Mouse (Mus musculus) hindbrain, embryonic 13.5 days (tissue): ENCODE data around the gene Mospd1. TPM values are rescaled to one million over a fixed set of nuclear protein-coding genes. Genes with fewer than 3 reads are reported as not detected.

ENCODE experiments used
- ATAC-seq: fragments of 200-750 bp; cut with Nextera tagmentation; 2 replicates; pipeline ENCODE4 v1.8.0; 2017; ENCODE audit warnings: moderate TSS enrichment; ENCODE audit not compliant: low FRiP score
- H3K27ac ChIP-seq: fragments of 300-500 bp; sonication (generic); 2 replicates; pipeline ENCODE4 v1.5.1; 2015; ENCODE audit warnings: inconsistent platforms, mild to moderate bottlenecking, moderate library complexity
- H3K27me3 ChIP-seq: fragments of 300-500 bp; sonication (generic); 2 replicates; pipeline ENCODE4 v1.6.1; 2015; ENCODE audit warnings: mild to moderate bottlenecking, inconsistent platforms
- H3K36me3 ChIP-seq: fragments of 300-500 bp; sonication (generic); 2 replicates; pipeline ENCODE4 v1.6.1; 2015; ENCODE audit warnings: mild to moderate bottlenecking, inconsistent platforms
- H3K4me1 ChIP-seq: fragments of 300-500 bp; sonication (generic); replicated peaks from 2 replicates; pipeline ENCODE4 v1.6.1; 2015; ENCODE audit warnings: inconsistent platforms
- H3K4me2 ChIP-seq: fragments of 300-500 bp; sonication (generic); 2 replicates; pipeline ENCODE4 v1.6.1; 2015; ENCODE audit warnings: inconsistent platforms, mild to moderate bottlenecking, moderate library complexity
- H3K4me3 ChIP-seq: fragments of 300-500 bp; sonication (generic); 2 replicates; pipeline ENCODE4 v1.5.1; 2015; ENCODE audit warnings: mild to moderate bottlenecking, inconsistent platforms
- H3K9ac ChIP-seq: fragments of 300-500 bp; sonication (generic); 2 replicates; pipeline ENCODE4 v1.6.1; 2015; ENCODE audit warnings: mild to moderate bottlenecking, inconsistent platforms
- H3K9me3 ChIP-seq: fragments of 300-500 bp; sonication (generic); 2 replicates; pipeline ENCODE4 v1.6.1; 2016; ENCODE audit warnings: inconsistent platforms
- WGBS: fragments of 180-500 bp; shearing (Covaris S2); methylation state at CpG from one replicate; pipeline ENCODE4 v1.1.7; 2015; 5-methylcytosine and 5-hydroxymethylcytosine counted together
- polyA plus RNA-seq: library from polyadenylated mRNA; unstranded; fragments of >200 nt; fragmentation: Nextera tagmentation; extraction: Ambion mirVana; gene quantifications from 2 replicates; pipeline ENCODE4 v1.2.1, GENCODE M21; 2015

Mospd1 gene
- 57.7 and 60.0 TPM in 2 replicates for polyA plus RNA-seq

- peak within 1 kb of the TSS; percentile 56 for H3K4me3 ChIP-seq
- no peaks in the 10 kb centered on the region for H3K36me3 ChIP-seq
- peak within 1 kb of the TSS; percentile 89 for H3K27ac ChIP-seq
- H3K4me1 ChIP-seq, result peaks cover 7% of the 10 kb centered on the region
- H3K27me3 ChIP-seq, result no peaks in the 10 kb centered on the region
- H3K9ac ChIP-seq, result peak within 1 kb of the TSS; percentile 79
- WGBS, result 14% methylated on average over 11 of the region's 15 CpGs
- ATAC-seq, result peak; percentile 97
- peak within 1 kb of the TSS; percentile 57 for H3K4me2 ChIP-seq
- no peaks in the 10 kb centered on the region for H3K9me3 ChIP-seq
Measured at GRCm38 (mm10) chrX:53370366-53370740, at the start of gene Mospd1. TSS of gene Mospd1 (minus strand) at chrX:53370502.

DNA sequence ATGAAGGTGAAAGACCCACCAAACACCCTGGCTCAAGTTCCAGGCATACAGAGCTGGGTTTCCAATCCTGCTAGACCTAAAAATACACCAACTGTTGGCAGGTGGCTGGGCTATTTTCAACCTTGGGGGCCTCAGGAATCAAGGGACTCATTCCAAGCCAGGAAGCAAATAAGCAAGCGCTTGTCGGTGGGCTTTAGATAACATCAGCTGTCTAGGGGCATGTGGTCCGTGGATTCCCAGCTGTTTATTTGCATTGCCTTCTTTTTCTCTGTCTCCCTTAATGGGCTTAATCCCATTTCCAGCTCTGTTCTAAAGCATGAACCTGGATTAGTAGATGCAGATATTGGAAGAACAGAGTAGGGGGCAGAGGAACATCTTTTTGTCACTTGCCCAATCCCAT lies 16.1 kb upstream of the Mospd1 start:
- ATAC-seq, result no peak
- no peak overlapping the region for H3K27ac ChIP-seq
- no peaks in the 10 kb centered on the region for H3K9me3 ChIP-seq
- no peak overlapping the region for H3K4me3 ChIP-seq
- no peaks in the 10 kb centered on the region for H3K4me1 ChIP-seq
- no peak overlapping the region for H3K9ac ChIP-seq
- H3K27me3 ChIP-seq, result no peaks in the 10 kb centered on the region
- WGBS, result 73% methylated on average over 3 of the region's 3 CpGs
- H3K4me2 ChIP-seq, result no peak overlapping the region
- H3K36me3 ChIP-seq, result no peaks in the 10 kb centered on the region

DNA sequence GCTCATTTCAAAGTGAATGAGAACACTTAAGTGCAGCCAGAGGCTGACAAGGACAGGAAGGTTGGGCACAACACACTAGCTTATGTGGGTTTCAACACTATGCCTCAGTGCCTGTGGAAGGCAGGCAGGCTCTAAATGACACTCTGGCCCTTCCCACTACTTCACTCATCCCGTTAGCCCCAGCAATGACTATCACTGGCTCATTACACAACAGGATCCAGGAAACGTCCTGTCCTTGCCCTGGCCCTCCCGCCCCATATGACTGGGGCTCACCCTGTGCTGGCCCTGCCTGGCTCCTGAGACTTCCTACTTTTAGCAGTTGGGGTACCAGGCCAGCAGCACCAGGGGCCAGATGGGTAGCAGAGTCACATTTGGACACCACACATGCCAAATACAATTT lies 12.8 kb upstream of the Mospd1 start:
- Histone ChIP-seq H3K4me1 (no peaks in the 10 kb centered on the region), H3K4me3 (no peak overlapping the region), H3K27me3 (no peaks in the 10 kb centered on the region), H3K27ac (no peak overlapping the region), H3K9me3 (no peaks in the 10 kb centered on the region), H3K4me2 (no peak overlapping the region), H3K36me3 (no peaks in the 10 kb centered on the region), H3K9ac (no peak overlapping the region)
- WGBS, result 56% methylated on average over 3 of the region's 3 CpGs
- ATAC-seq, result no peak

GRCm38 (mm10) chrX:53369534-53370365 lies 552 bp downstream of the Mospd1 start:
- Histone ChIP-seq H3K27me3 (no peaks in the 10 kb centered on the region), H3K9me3 (no peaks in the 10 kb centered on the region), H3K27ac (peak overlapping the region; percentile 89), H3K36me3 (no peaks in the 10 kb centered on the region), H3K4me3 (peak overlapping the region; percentile 56), H3K4me2 (peak overlapping the region; percentile 57), H3K4me1 (peaks cover 7% of the 10 kb centered on the region), H3K9ac (peak overlapping the region; percentile 79)
- 12% methylated on average over 25 of the region's 25 CpGs for WGBS
- peak; percentile 90 for ATAC-seq

DNA sequence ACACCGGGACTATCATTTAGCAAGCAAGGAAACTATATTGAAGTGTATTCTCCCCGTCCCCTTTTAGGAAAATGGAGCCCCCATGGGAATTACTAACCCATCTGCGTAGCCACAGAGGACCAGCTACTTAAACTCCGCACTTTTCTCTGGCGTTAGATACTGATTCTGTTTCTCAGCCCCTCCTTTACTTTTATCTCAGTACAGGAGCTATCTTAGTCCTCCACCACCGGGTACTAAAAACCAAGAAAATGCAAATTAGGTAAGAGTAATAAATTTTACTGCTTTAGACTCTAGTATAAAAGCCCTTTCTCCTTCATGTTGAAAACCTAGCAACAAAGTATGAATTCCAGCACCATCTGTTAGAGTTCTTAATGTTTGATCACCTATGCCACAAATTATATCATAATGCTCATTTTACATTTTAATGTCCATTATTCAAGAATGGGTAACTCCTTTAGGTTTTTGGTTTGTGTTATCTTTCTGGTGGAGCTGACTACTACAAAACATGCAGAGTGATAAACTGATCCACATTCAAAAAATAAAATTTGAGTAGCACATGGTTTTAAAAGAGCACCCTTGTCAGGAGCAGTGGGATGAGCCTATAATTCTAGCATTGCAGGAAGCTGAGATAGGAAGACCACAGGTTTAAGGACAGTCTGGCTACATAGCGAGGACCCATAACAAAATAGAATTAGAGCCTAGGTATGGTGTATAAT lies 5.5 kb downstream of the Mospd1 start:
- Histone ChIP-seq H3K4me3 (no peak overlapping the region), H3K9me3 (no peaks in the 10 kb centered on the region), H3K36me3 (no peaks in the 10 kb centered on the region), H3K27me3 (no peaks in the 10 kb centered on the region), H3K9ac (no peak overlapping the region), H3K27ac (no peak overlapping the region), H3K4me2 (no peak overlapping the region), H3K4me1 (peaks cover 10% of the 10 kb centered on the region)
- no peak for ATAC-seq
- 73% methylated on average over 7 of the region's 7 CpGs for WGBS

- ATAC-seq, result no peak
Measured at GRCm38 (mm10) chrX:53348374-53348773, 21.9 kb downstream of the Mospd1 start.

DNA sequence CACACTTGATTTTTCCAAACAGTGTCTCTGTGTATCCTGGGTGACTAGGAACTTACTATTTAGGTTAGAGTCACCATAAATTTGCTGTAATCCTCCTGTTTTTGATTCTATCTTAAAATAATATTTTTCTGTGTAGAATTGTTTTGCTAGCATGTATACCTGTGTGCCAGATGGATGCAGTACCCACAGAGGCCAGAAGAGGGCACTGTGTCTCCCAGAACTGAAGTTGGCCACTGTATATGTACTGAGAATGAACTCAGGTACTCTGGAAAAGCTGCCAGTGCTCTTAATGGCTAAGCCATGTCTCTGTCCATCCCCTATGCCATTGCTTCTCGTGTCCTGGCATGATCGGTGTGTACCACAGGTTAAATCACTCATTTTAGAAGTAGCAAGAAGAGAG lies 28.8 kb downstream of the Mospd1 start:
- no peaks in the 10 kb centered on the region for H3K9me3 ChIP-seq
- no peak overlapping the region for H3K4me2 ChIP-seq
- WGBS, result 66% methylated on average over 2 of the region's 2 CpGs
- no peaks in the 10 kb centered on the region for H3K4me1 ChIP-seq
- no peak overlapping the region for H3K4me3 ChIP-seq
- H3K9ac ChIP-seq, result no peak overlapping the region
- no peak for ATAC-seq
- H3K27me3 ChIP-seq, result no peaks in the 10 kb centered on the region
- H3K27ac ChIP-seq, result no peak overlapping the region
- peaks cover 2% of the 10 kb centered on the region; the same call in 1 of the 2 replicates for H3K36me3 ChIP-seq

More at GRCm38 (mm10) chrX:53348374-53348773, 21.9 kb downstream of the Mospd1 start:
- H3K9me3 ChIP-seq, result no peaks in the 10 kb centered on the region
- H3K4me2 ChIP-seq, result no peak overlapping the region
- H3K4me1 ChIP-seq, result no peaks in the 10 kb centered on the region
- H3K4me3 ChIP-seq, result no peak overlapping the region
- WGBS, result 92% methylated on average over 4 of the region's 4 CpGs
- H3K27ac ChIP-seq, result no peak overlapping the region
- no peaks in the 10 kb centered on the region for H3K27me3 ChIP-seq
- peaks cover 32% of the 10 kb centered on the region for H3K36me3 ChIP-seq
- no peak overlapping the region for H3K9ac ChIP-seq

DNA sequence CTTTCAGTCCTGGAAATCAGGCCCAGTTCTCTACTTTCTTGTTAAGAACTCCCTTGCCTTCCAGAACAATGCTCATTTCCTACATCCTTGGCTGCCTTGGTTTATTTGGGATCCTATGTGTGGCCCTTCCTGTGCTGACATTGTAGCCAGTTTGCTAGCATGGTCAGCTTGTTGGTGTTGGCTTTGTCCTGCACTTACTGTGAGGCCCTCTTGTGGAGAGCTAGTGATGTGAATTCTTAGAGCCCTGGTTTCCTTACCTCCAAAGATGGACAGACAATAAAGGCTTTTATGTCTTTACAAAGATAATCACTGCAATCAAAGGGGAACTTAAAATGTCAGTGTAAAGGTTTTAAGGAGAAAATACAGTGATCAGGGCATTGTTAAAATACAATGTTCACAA lies 32.9 kb downstream of the Mospd1 start:
- no peaks in the 10 kb centered on the region for H3K36me3 ChIP-seq

GRCm38 (mm10) chrX:53330396-53330795 lies 39.9 kb downstream of the Mospd1 start:
- Histone ChIP-seq H3K36me3 (no peaks in the 10 kb centered on the region), H3K27me3 (no peaks in the 10 kb centered on the region), H3K4me1 (no peaks in the 10 kb centered on the region), H3K4me2 (no peak overlapping the region), H3K9me3 (no peaks in the 10 kb centered on the region), H3K27ac (no peak overlapping the region), H3K4me3 (no peak overlapping the region), H3K9ac (no peak overlapping the region)
- 95% methylated on average over 4 of the region's 4 CpGs for WGBS
- ATAC-seq, result no peak

More for the DNA sequence above, 32.9 kb downstream of the Mospd1 start:
- Histone ChIP-seq H3K27me3 (no peaks in the 10 kb centered on the region), H3K4me1 (no peaks in the 10 kb centered on the region), H3K9me3 (no peaks in the 10 kb centered on the region), H3K27ac (no peak overlapping the region), H3K9ac (no peak overlapping the region), H3K4me3 (no peak overlapping the region), H3K4me2 (no peak overlapping the region)
- ATAC-seq, result no peak

GRCm38 (mm10) chrX:53321111-53321510 lies 49.2 kb downstream of the Mospd1 start:
- Histone ChIP-seq H3K36me3 (no peaks in the 10 kb centered on the region), H3K4me3 (no peak overlapping the region), H3K9me3 (no peaks in the 10 kb centered on the region), H3K4me2 (no peak overlapping the region), H3K9ac (no peak overlapping the region), H3K27ac (no peak overlapping the region), H3K4me1 (no peaks in the 10 kb centered on the region), H3K27me3 (no peaks in the 10 kb centered on the region)
- ATAC-seq, result no peak
- 86% methylated on average over 4 of the region's 4 CpGs for WGBS

GRCm38 (mm10) chrX:53320564-53320963 lies 49.7 kb downstream of the Mospd1 start:
- WGBS, result 78% methylated on average over 2 of the region's 2 CpGs
- no peak overlapping the region for H3K4me3 ChIP-seq
- no peaks in the 10 kb centered on the region for H3K27me3 ChIP-seq
- H3K27ac ChIP-seq, result no peak overlapping the region
- H3K9ac ChIP-seq, result no peak overlapping the region
- no peaks in the 10 kb centered on the region for H3K9me3 ChIP-seq
- H3K4me2 ChIP-seq, result no peak overlapping the region
- H3K36me3 ChIP-seq, result no peaks in the 10 kb centered on the region
- no peaks in the 10 kb centered on the region for H3K4me1 ChIP-seq
- ATAC-seq, result no peak
